Mouse (Mus musculus) MEL-GATA-1-ER (cell line): ENCODE results near the gene Hacd1.

Experiments used
- DNase-seq: peaks from one replicate; pipeline ENCODE4 v3.0.0-alpha.2; 2012; ENCODE audit warnings: low read depth; ENCODE audit errors: extremely low read depth

Gene Hacd1

GRCm38 (mm10) chr2:14055566-14056331 lies at the start of gene Hacd1:
Gene Hacd1, minus strand, starts transcription at chr2:14056135.
- no peak for DNase-seq

GRCm38 (mm10) chr2:14103924-14104323 lies 48.0 kb upstream of the Hacd1 start:
- no peak for DNase-seq

GRCm38 (mm10) chr2:14102603-14103002 lies 46.7 kb upstream of the Hacd1 start:
- no peak for DNase-seq

- no peak for DNase-seq
Observed at GRCm38 (mm10) chr2:14100533-14100932, 44.6 kb upstream of the Hacd1 start.

- peak; percentile 39 for DNase-seq
Observed at GRCm38 (mm10) chr2:14078527-14078926, 22.6 kb upstream of the Hacd1 start.

- peak; percentile 27 for DNase-seq
Observed at GRCm38 (mm10) chr2:14074221-14074901, 18.4 kb upstream of the Hacd1 start.

- DNase-seq = peak; percentile 78
Observed at GRCm38 (mm10) chr2:14073362-14074220, 17.7 kb upstream of the Hacd1 start, which contains the start of gene Stam. Gene Stam, plus strand, starts transcription at chr2:14074098.

- DNase-seq = peak; percentile 31
Observed at GRCm38 (mm10) chr2:14073008-14073361, 17.1 kb upstream of the Hacd1 start.

GRCm38 (mm10) chr2:14070466-14070865 lies 14.5 kb upstream of the Hacd1 start:
- DNase-seq = no peak

GRCm38 (mm10) chr2:14069027-14069426 lies 13.1 kb upstream of the Hacd1 start:
- DNase-seq = no peak

- no peak for DNase-seq
Observed at GRCm38 (mm10) chr2:14065704-14066650, 10.0 kb upstream of the Hacd1 start.

- DNase-seq = no peak
Observed at GRCm38 (mm10) chr2:14055168-14055565, 768 bp downstream of the Hacd1 start.

GRCm38 (mm10) chr2:14054716-14055115 lies 1.2 kb downstream of the Hacd1 start:
- no peak for DNase-seq

- DNase-seq = no peak
Observed at GRCm38 (mm10) chr2:14054163-14054562, 1.8 kb downstream of the Hacd1 start.

- no peak for DNase-seq
Observed at GRCm38 (mm10) chr2:14053618-14054017, 2.3 kb downstream of the Hacd1 start.

GRCm38 (mm10) chr2:14048808-14049207 lies 7.1 kb downstream of the Hacd1 start:
- DNase-seq = no peak

GRCm38 (mm10) chr2:14048381-14048780 lies 7.6 kb downstream of the Hacd1 start:
- DNase-seq = no peak

GRCm38 (mm10) chr2:14043577-14044170 lies 12.3 kb downstream of the Hacd1 start:
- no peak for DNase-seq

- DNase-seq = no peak
Observed at GRCm38 (mm10) chr2:14043011-14043410, 12.9 kb downstream of the Hacd1 start.

- no peak for DNase-seq
Observed at GRCm38 (mm10) chr2:14041249-14041648, 14.7 kb downstream of the Hacd1 start.
